Mouse (Mus musculus) lung, embryonic 15.5 days (tissue): ENCODE measurements around the gene Gm8279. TPM values are rescaled to one million over a fixed set of nuclear protein-coding genes. Genes with fewer than 3 reads are reported as not detected.
"Not testable (repeated sequence)": the region's sequence is repeated elsewhere in the genome, so short reads cannot be mapped to it uniquely, and the experiment has no call there.

ENCODE experiments used
- ATAC-seq: fragments of 200-750 bp; cut with Nextera tagmentation; 2 replicates; pipeline ENCODE4 v1.8.0; 2017; ENCODE audit warnings: moderate number of reproducible peaks, borderline replicate concordance; ENCODE audit not compliant: low FRiP score, low TSS enrichment; ENCODE audit errors: extremely low read depth
- H3K27ac ChIP-seq: fragments of 300-500 bp; sonication (generic); 2 replicates; pipeline ENCODE4 v1.5.1; 2015; ENCODE audit warnings: moderate library complexity, mild to moderate bottlenecking, inconsistent platforms
- H3K27me3 ChIP-seq: fragments of 300-500 bp; sonication (generic); 2 replicates; pipeline ENCODE4 v1.6.1; 2015; ENCODE audit warnings: inconsistent platforms
- H3K36me3 ChIP-seq: fragments of 300-500 bp; sonication (generic); 2 replicates; pipeline ENCODE4 v1.6.1; 2015; ENCODE audit warnings: inconsistent platforms
- H3K4me1 ChIP-seq: fragments of 300-500 bp; sonication (generic); 2 replicates; pipeline ENCODE4 v1.6.1; 2015; ENCODE audit warnings: inconsistent platforms
- H3K4me2 ChIP-seq: fragments of 300-500 bp; sonication (generic); 2 replicates; pipeline ENCODE4 v1.6.1; 2015; ENCODE audit warnings: inconsistent platforms, mild to moderate bottlenecking, moderate library complexity
- H3K4me3 ChIP-seq: fragments of 300-500 bp; sonication (generic); 2 replicates; pipeline ENCODE4 v1.5.1; 2015; ENCODE audit warnings: mild to moderate bottlenecking, inconsistent platforms
- H3K9ac ChIP-seq: fragments of 300-500 bp; sonication (generic); 2 replicates; pipeline ENCODE4 v1.6.1; 2015; ENCODE audit warnings: inconsistent platforms
- H3K9me3 ChIP-seq: fragments of 300-500 bp; sonication (generic); 2 replicates; pipeline ENCODE4 v1.6.1; 2016; ENCODE audit warnings: inconsistent platforms
- WGBS: fragments of 180-500 bp; shearing (Covaris S2); methylation state at CpG from one replicate; pipeline ENCODE4 v1.1.7; 2015; 5-methylcytosine and 5-hydroxymethylcytosine counted together
- polyA plus RNA-seq: library from polyadenylated mRNA; unstranded; fragments of >200 nt; fragmentation: Nextera tagmentation; extraction: Ambion mirVana; gene quantifications from 2 replicates; pipeline ENCODE4 v1.2.1, GENCODE M21; 2015

Gm8279 gene
- not detected in 2 replicates for polyA plus RNA-seq

- H3K27ac ChIP-seq, H3K4me2 ChIP-seq, H3K4me3 ChIP-seq, H3K4me1 ChIP-seq, H3K36me3 ChIP-seq, H3K27me3 ChIP-seq, H3K9ac ChIP-seq, ATAC-seq, H3K9me3 ChIP-seq: not testable (repeated sequence)
- WGBS, result 84% methylated on average over 2 of the region's 2 CpGs
These were observed at the start of gene Gm8279 for GRCm38 (mm10) chr14:5131219-5131618. TSS of gene Gm8279 (plus strand) at chr14:5131519.

GRCm38 (mm10) chr14:5164235-5164634 is 32.9 kb downstream of the Gm8279 start, which contains the start of gene Gm3317:
TSS of gene Gm3317 (plus strand) at chr14:5164535.
- H3K36me3 ChIP-seq, H3K27me3 ChIP-seq, H3K9me3 ChIP-seq, H3K27ac ChIP-seq, H3K4me1 ChIP-seq, H3K4me3 ChIP-seq, H3K4me2 ChIP-seq, H3K9ac ChIP-seq, ATAC-seq: not testable (repeated sequence)
- no CpG with 5 or more reads among the region's 1 CpGs for WGBS

GRCm38 (mm10) chr14:5185493-5185892 is 54.2 kb downstream of the Gm8279 start, which contains the start of gene Gm8271:
TSS of gene Gm8271 (plus strand) at chr14:5185793.
- H3K27me3 ChIP-seq, H3K4me1 ChIP-seq, H3K4me3 ChIP-seq, H3K9me3 ChIP-seq, ATAC-seq, H3K36me3 ChIP-seq, H3K9ac ChIP-seq, H3K4me2 ChIP-seq, H3K27ac ChIP-seq: not testable (repeated sequence)
- WGBS, result no CpG with 5 or more reads among the region's 3 CpGs

Other genes with a start within 250 kb of the Gm8279 start
- not detected in 2 replicates for gene Gm3278, start 239.1 kb upstream of the Gm8279 start, polyA plus RNA-seq
- not detected in 2 replicates for gene Gm8297, start 147.6 kb upstream of the Gm8279 start, polyA plus RNA-seq
- gene Gm3298, start 115.6 kb upstream of the Gm8279 start, polyA plus RNA-seq, result not detected in 2 replicates
- not detected in 2 replicates for gene 4930555G01Rik, start 80.9 kb upstream of the Gm8279 start, polyA plus RNA-seq
- 1.6 and 1.9 TPM in 2 replicates for gene Gm8281, start 60.5 kb upstream of the Gm8279 start, polyA plus RNA-seq
- not detected in 2 replicates for gene Gm3317, start 33.0 kb downstream of the Gm8279 start, polyA plus RNA-seq
- not detected in 2 replicates for gene Gm8271, start 54.3 kb downstream of the Gm8279 start, polyA plus RNA-seq
- gene Gm3526, start 129.1 kb downstream of the Gm8279 start, polyA plus RNA-seq, result not detected in 2 replicates
- not detected in 2 replicates for gene Gm3542, start 203.4 kb downstream of the Gm8279 start, polyA plus RNA-seq